Mouse (Mus musculus) heart, embryonic 10.5 days (tissue): ENCODE results near the gene Ptma. TPM values are rescaled to one million over a fixed set of nuclear protein-coding genes. Genes with fewer than 3 reads are reported as not detected.
A peak's percentile ranks its signal among the peaks of the same experiment; 100 is the strongest.
"Not testable (repeated sequence)": the region's sequence is repeated elsewhere in the genome, so short reads cannot be mapped to it uniquely, and the experiment has no call there.

Experiments
- DNase-seq: peaks from one replicate; pipeline ENCODE4 v3.0.0-alpha.2; 2017; ENCODE audit warnings: low spot score
- H3K27ac ChIP-seq: fragments of 300-500 bp; sonication (generic); 2 replicates; pipeline ENCODE4 v1.5.1; 2016; ENCODE audit warnings: mild to moderate bottlenecking
- H3K27me3 ChIP-seq: fragments of 300-500 bp; sonication (generic); 2 replicates; pipeline ENCODE4 v1.6.1; 2016; ENCODE audit warnings: mild to moderate bottlenecking; ENCODE audit not compliant: poor library complexity, insufficient read depth, severe bottlenecking
- H3K36me3 ChIP-seq: fragments of 300-500 bp; sonication (generic); 2 replicates; pipeline ENCODE4 v1.6.1; 2016; ENCODE audit warnings: mild to moderate bottlenecking, moderate library complexity
- H3K4me1 ChIP-seq: fragments of 300-500 bp; sonication (generic); 2 replicates; pipeline ENCODE4 v1.6.1; 2016; ENCODE audit warnings: mild to moderate bottlenecking
- H3K4me3 ChIP-seq: fragments of 300-500 bp; sonication (generic); 2 replicates; pipeline ENCODE4 v1.5.1; 2016; ENCODE audit warnings: mild to moderate bottlenecking, moderate library complexity
- H3K9me3 ChIP-seq: fragments of 300-500 bp; sonication (generic); 2 replicates; pipeline ENCODE4 v1.6.1; 2016; ENCODE audit warnings: mild to moderate bottlenecking, moderate library complexity
- WGBS: fragments of 180-500 bp; shearing (Covaris S2); methylation state at CpG from one replicate; pipeline ENCODE4 v1.1.7; 2016; 5-methylcytosine and 5-hydroxymethylcytosine counted together
- polyA plus RNA-seq: library from polyadenylated mRNA; unstranded; fragments of >200 nt; fragmentation: Nextera tagmentation; extraction: Ambion mirVana; gene quantifications from 2 replicates; pipeline ENCODE4 v1.2.1, GENCODE M21; 2016

Ptma gene
- polyA plus RNA-seq, 1 experiment from 2014 or later: 1,650 TPM

DNA sequence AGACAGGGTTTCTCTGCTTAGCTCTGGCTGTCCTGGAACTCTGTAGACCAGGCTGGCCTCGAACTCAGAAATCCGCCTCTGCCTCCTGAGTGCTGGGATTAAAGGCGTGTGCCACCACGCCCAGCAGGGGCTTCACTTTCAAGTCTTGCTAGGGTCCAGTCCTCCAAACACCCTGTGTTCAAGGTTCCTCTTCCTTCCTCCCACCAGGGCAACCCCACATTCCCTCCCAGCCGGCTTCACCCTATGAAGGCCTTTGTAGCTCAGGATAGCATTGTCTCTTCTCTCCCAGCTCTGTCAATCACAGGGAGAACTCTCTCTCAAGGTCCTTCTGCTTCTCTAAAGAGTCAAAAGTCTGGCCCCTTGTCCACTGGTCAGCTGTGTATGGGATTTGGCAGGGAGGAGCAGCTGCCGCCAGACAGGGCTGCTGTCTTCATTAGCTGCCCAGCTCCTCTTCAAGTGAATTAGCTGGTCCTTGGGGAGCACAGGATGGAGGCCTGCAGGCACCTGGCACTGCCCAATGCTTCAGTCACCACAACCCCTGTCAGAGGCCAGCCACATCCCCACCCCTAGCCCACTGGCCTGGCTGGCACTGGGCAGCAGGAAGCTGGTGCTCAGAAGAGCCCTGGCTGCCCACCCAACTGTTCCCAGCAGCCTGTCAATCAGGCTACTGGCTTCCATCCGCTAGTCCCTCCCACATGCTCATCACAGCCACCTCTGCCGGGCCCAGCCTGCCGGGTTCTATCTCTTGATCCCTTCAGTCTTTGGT, 15.7 kb upstream of the Ptma start:
- no peaks in the 10 kb centered on the region for H3K27me3 ChIP-seq
- DNase-seq: no peak
- no peak overlapping the region; the same call in 1 of the 2 replicates for H3K4me3 ChIP-seq
- no peaks in the 10 kb centered on the region for H3K9me3 ChIP-seq
- H3K4me1 ChIP-seq: peaks cover 24% of the 10 kb centered on the region
- H3K36me3 ChIP-seq: no peaks in the 10 kb centered on the region
- 51% methylated on average over 9 of the region's 9 CpGs for WGBS
- peak overlapping the region; percentile 60; the same call in 1 of the 2 replicates for H3K27ac ChIP-seq

DNA sequence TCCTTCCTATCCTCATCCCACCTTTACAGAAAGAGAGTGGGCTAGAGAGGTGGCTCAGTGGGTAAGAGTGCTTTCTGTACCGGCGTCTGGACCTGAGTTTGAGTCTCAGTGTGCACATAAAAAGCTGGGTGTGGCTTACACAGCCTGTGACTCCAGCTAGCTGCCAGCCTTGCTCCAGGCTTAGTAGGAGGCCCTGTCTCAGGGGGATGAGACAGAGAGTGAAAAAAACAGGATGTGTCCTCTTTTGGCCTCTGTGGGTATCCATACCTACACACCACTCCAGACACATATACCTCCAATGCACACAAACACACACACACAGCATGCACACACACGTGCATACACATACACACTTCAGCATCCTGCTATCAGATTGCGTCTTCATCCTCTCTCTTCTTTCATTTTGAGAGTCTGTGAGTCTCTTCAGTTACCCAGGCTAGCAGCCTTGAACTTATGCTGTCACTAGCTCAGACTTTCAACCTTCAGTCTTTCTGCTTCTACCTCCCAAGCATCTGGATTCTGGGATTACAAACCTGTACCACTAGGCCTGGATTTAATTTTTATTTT, 14.3 kb upstream of the Ptma start:
- H3K36me3 ChIP-seq: no peaks in the 10 kb centered on the region
- DNase-seq: no peak
- H3K9me3 ChIP-seq: no peaks in the 10 kb centered on the region
- peaks cover 14% of the 10 kb centered on the region for H3K4me1 ChIP-seq
- H3K4me3 ChIP-seq: no peak overlapping the region
- WGBS: 86% methylated on average over 4 of the region's 4 CpGs
- no peak overlapping the region for H3K27ac ChIP-seq
- no peaks in the 10 kb centered on the region for H3K27me3 ChIP-seq

GRCm38 (mm10) chr1:86513031-86513430, 13.5 kb upstream of the Ptma start:
- 71% methylated on average over 1 of the region's 1 CpGs for WGBS
- not testable (repeated sequence) for H3K4me3 ChIP-seq, H3K27ac ChIP-seq, H3K36me3 ChIP-seq, H3K27me3 ChIP-seq, H3K9me3 ChIP-seq, DNase-seq
- H3K4me1 ChIP-seq: peaks cover 14% of the 10 kb centered on the region

DNA sequence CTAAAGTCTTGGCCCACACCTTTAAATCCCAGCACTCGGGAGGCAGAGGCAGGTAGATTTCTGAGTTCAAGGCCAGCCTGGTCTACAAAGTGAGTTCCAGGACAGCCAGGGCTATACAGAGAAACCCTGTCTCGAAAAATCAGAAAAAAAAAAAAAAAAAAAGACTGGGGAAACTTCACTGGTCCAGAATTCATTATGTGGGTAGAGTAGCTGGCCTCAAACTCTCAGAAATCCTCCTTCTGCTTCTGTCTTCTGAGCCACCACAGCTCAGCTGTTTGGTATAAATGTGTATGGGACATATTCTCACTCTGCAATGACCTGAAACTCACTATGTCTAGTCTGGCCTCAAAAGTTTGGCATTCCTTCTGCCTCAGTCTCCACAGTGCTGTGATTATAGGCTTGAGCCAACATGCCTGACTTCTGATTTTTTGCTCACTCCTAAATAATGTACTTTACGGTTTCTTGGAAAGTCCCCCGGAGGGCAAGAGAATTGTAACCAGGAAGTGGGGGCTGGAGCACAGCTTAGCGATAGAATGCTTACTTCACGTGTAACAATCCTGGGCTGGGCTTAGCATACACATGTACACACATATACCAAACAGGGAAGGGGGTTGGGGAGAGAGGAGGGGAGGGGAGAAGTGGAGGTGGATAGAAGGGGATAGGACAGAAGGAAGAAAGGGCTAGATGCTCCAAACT, 10.7 kb upstream of the Ptma start:
- Histone ChIP-seq H3K9me3 (no peaks in the 10 kb centered on the region), H3K27me3 (0 out of 2 replicates have a peak, but pooled peaks cover 4% of the 10 kb centered on the region), H3K36me3 (no peaks in the 10 kb centered on the region), H3K4me3 (no peak overlapping the region), H3K27ac (no peak overlapping the region), H3K4me1 (peaks cover 12% of the 10 kb centered on the region)
- no peak for DNase-seq
- 75% methylated on average over 6 of the region's 6 CpGs for WGBS

DNA sequence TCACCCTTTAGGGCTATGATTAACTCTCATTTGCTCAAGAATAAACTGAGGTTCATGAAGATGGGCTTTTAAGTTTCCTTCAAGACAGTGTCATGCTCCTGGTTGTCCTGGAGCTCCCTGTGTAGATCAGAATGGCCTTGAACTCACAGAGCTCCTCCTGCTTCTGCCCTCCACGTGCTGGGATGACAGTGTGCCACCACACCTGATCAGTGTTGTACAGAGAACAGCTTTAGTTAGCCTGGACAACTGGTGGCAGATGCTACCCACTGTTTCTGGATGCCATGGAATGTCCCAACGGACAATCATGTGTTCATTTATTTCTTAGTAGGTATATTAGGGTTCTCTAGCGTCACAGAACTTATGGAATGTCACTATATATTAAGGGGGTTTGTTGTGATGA, 9.4 kb upstream of the Ptma start:
- Histone ChIP-seq H3K4me1 (peaks cover 12% of the 10 kb centered on the region), H3K36me3 (no peaks in the 10 kb centered on the region), H3K27me3 (0 out of 2 replicates have a peak, but pooled peaks cover 4% of the 10 kb centered on the region), H3K4me3 (no peak overlapping the region), H3K9me3 (no peaks in the 10 kb centered on the region), H3K27ac (no peak overlapping the region)
- DNase-seq: no peak
- WGBS: 70% methylated on average over 3 of the region's 3 CpGs

DNA sequence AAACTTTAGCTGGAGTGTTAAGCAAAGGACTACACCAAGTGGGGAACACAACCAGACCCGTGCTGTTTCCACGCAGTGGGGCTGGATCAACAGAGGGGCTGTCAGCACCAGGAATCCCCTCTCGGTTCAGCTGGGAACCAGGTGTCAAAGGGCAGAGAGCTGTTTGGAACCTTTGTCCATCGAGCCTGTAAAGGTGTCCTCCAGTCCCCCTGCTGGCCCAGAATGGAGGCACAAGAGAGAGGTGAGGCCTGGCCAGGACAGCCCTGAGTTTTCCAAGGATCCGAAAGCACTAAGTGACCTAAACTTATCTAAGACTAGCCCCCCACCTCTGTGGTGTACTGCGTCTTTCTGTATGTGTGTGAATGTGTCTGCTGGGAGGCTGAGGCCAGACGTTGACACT, 6.2 kb upstream of the Ptma start:
- H3K27ac ChIP-seq: no peak overlapping the region

GRCm38 (mm10) chr1:86522286-86522871, 4.1 kb upstream of the Ptma start:
- no peak for DNase-seq
- Histone ChIP-seq H3K4me3 (no peak overlapping the region), H3K27ac (peak overlapping the region; percentile 60), H3K9me3 (no peaks in the 10 kb centered on the region), H3K36me3 (no peaks in the 10 kb centered on the region), H3K27me3 (0 out of 2 replicates have a peak, but pooled peaks cover 4% of the 10 kb centered on the region), H3K4me1 (peaks cover 35% of the 10 kb centered on the region)
- WGBS: 59% methylated on average over 7 of the region's 7 CpGs

More for the DNA sequence above, 6.2 kb upstream of the Ptma start:
- Histone ChIP-seq H3K36me3 (no peaks in the 10 kb centered on the region), H3K4me1 (peaks cover 32% of the 10 kb centered on the region), H3K27me3 (0 out of 2 replicates have a peak, but pooled peaks cover 4% of the 10 kb centered on the region), H3K4me3 (no peak overlapping the region), H3K9me3 (no peaks in the 10 kb centered on the region)
- WGBS: 23% methylated on average over 7 of the region's 7 CpGs
- DNase-seq: no peak

DNA sequence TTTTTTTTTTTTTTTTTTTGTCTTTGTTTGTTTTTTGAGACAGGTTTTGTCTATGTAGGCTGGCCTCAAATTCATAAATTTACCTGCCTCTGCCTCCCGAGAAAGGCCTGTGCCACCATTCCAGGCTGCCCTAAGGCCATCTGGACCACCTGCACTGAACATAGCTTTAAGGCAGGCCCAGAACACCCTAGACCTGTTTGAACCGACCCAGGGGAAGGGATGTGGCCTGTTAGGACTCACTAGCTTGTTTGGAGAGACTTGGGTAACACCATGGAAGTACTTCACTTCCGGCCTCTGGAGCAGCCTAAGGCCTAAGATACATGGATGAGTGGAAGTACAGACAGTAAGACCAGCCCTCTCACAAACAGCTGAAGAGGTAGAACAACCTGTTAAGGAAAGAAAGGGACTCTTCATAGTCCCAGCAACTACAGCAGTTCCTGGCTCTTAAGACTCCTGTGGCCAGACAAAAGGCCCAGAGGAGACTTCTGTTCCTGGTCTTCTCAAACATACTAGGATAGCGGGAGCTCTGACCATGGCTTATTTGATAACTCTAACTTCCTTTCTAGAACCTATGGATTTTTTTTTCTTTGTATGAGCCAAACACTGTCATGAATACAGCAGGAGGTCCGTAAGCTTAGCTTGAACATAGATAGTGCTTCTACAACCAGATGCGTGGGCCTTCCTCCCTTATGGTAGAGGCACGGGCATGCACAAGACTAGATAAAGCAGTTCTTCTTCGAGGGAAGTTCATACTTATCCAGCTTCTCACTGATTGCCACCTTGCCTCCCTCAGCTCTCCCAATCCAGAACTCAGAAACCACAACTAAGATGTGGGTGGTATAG, 2.5 kb upstream of the Ptma start:
- 78% methylated on average over 8 of the region's 8 CpGs for WGBS
- H3K36me3 ChIP-seq: peaks cover 14% of the 10 kb centered on the region
- H3K27ac ChIP-seq: peak overlapping the region; percentile 95

GRCm38 (mm10) chr1:86524619-86525498, 1.7 kb upstream of the Ptma start:
- WGBS: 3% methylated on average over 53 of the region's 53 CpGs
- Histone ChIP-seq H3K9me3 (no peaks in the 10 kb centered on the region), H3K27ac (peak overlapping the region; percentile 95), H3K4me1 (peaks cover 51% of the 10 kb centered on the region), H3K4me3 (peak overlapping the region; percentile 99), H3K27me3 (no peaks in the 10 kb centered on the region), H3K36me3 (peaks cover 22% of the 10 kb centered on the region)
- DNase-seq: peak; percentile 99

More for the DNA sequence above, 2.5 kb upstream of the Ptma start:
- H3K9me3 ChIP-seq: no peaks in the 10 kb centered on the region
- H3K27me3 ChIP-seq: no peaks in the 10 kb centered on the region
- peak overlapping the region; percentile 99; the same call in 1 of the 2 replicates for H3K4me3 ChIP-seq
- DNase-seq: no peak
- peaks cover 43% of the 10 kb centered on the region for H3K4me1 ChIP-seq

GRCm38 (mm10) chr1:86525499-86526115, 919 bp upstream of the Ptma start:
- WGBS: under 1% methylated on average over 44 of the region's 44 CpGs
- H3K27ac ChIP-seq: peak overlapping the region; percentile 95
- peaks cover 24% of the 10 kb centered on the region for H3K36me3 ChIP-seq
- peaks cover 47% of the 10 kb centered on the region for H3K4me1 ChIP-seq
- H3K9me3 ChIP-seq: no peaks in the 10 kb centered on the region
- H3K27me3 ChIP-seq: no peaks in the 10 kb centered on the region
- H3K4me3 ChIP-seq: peak overlapping the region; percentile 99
- no peak for DNase-seq
